Mouse (Mus musculus) layer of hippocampus, adult 2 months (tissue): ENCODE data around the gene Adrm1. TPM values are rescaled to one million over a fixed set of nuclear protein-coding genes. Genes with fewer than 3 reads are reported as not detected.
A peak's percentile ranks its signal among the peaks of the same experiment; 100 is the strongest.
"Not testable (repeated sequence)": the region's sequence is repeated elsewhere in the genome, so short reads cannot be mapped to it uniquely, and the experiment has no call there.

ENCODE experiments used
- DNase-seq, 2 experiments: peaks; one replicate each; pipeline ENCODE4 v3.0.0; 2022; ENCODE audit warnings: low spot score in 2 of 2
- H3K27ac ChIP-seq: fragments of 200-600 bp; 2 replicates; pipeline ENCODE4 v1.8.1; 2022
- H3K4me3 ChIP-seq: fragments of 200-600 bp; 2 replicates; pipeline ENCODE4 v1.8.1; 2022; ENCODE audit warnings: mild to moderate bottlenecking
- CTCF ChIP-seq: fragments of 200-600 bp; conservative IDR thresholded peaks from 2 replicates; pipeline ENCODE4 v1.8.1; 2022; ENCODE audit warnings: antibody characterized with exemption, mild to moderate bottlenecking, moderate library complexity
- total RNA-seq, 2 experiments: library from RNA; stranded (reverse); gene quantifications; 2 replicates each; pipeline ENCODE4 v1.2.3; 2021

The Adrm1 gene
- total RNA-seq, 2 experiments from 2014 or later, result 105 to 108 TPM

DNA sequence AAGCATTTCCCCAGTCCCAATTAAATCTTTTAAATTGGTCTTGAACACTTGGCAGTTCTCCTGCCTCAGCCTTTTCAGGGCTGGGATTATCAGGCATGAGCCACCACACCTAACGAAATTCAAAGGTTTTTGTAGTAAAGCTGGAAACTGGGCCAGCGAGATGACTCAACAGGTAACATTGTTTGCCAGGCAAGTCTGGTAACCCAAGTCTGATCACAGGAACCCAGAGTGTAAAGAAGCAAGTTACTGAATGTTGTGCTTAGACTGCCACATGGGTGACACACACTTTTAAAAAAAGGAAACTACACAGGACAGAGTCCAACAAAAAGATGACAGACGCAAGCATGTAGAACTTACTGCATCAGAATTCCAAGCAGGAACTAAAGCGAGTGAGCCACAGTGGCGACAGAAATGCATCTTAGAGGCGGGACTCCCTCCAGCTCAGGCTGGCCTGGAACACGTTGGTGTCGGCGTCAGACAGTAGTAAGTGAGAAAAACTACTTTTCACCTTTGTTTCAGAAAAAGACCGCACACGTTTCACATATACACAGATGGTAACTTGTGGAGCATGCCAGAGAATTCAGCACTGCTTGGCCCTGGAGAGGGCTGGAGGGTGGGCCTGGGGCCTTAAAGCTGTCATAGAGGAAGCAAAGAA, 1.0 kb upstream of the Adrm1 start:
- TF ChIP-seq CTCF, result no peak
- Histone ChIP-seq H3K27ac (peak overlapping the region; percentile 98), H3K4me3 (no peak overlapping the region)
- DNase-seq, result no peak

DNA sequence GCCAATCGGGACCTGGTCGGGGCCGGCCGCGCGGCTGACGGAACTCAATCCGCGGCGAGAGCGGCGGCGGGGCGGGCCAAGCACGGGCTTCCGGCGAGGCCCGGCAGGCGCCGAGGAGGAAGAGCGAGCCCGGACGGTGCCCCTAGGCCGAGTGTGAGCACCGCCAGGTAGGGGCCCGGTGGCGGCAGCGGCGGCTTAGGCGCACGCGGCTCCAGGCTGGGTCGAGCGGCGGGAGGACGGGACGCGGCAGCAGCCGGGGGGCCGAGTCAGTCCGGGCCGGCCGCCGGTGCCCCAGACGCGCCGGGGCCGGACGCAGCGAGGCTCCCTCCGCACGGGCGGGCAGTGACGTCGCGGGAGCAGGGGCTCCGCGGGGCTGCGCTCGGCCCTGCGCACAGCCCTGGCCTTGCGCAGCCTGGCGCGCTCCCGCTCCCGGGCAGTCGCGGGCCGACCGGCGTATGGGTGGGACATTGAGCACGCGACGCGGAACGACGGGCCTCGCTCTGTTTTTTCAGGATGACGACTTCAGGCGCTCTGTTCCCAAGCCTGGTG, 311 bp downstream of the Adrm1 start:
- no peak; the same call in none of the 2 replicates for TF ChIP-seq CTCF
- peak overlapping the region; percentile 61 for H3K4me3 ChIP-seq
- DNase-seq, result peak in 1 of 2 experiments; percentile 32
- H3K27ac ChIP-seq, result peak overlapping the region; percentile 98

DNA sequence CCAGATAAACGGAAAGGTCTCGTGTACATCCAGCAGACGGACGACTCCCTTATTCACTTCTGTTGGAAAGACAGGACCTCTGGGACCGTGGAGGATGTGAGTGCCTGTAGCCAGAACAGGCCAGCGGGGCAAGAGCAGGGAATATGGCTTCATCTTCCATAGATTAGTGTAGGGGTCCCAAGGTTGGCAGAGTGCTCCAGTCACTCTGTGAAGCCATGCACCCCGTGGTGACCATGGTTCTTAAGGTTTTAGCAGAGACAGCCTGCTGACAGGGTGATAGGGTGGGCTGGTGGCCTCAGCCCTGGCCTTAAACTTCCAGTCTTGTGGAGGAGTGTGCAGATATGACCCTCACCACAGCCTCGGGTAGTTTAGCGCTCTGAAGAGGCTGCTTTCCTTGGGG, 867 bp downstream of the Adrm1 start:
- no peak for TF ChIP-seq CTCF
- peak overlapping the region; percentile 98 for H3K27ac ChIP-seq
- no peak for DNase-seq
- H3K4me3 ChIP-seq, result peak overlapping the region; percentile 61

DNA sequence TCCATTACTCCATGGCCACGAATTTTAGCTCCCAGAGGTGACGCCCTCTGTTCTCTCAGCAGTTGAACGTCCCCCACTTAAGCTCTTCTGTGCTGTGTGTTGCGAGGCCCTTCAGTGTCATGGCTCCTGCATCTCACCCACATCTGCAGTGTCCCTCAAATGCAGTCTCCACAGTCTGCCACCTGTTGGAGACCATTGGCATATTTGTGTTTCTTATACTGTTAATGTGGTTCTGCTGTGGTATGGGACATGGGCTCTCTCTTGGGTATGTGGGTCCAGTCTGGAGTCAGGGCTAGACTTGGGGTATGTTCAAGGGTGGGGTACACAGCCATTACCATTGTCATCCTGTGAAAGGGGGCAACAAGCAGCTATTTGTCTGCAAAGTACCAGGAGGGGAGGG, 1.9 kb downstream of the Adrm1 start:
- Histone ChIP-seq H3K27ac (no peak overlapping the region), H3K4me3 (peak overlapping the region; percentile 61)
- peak; percentile 60 for TF ChIP-seq CTCF
- no peak for DNase-seq

DNA sequence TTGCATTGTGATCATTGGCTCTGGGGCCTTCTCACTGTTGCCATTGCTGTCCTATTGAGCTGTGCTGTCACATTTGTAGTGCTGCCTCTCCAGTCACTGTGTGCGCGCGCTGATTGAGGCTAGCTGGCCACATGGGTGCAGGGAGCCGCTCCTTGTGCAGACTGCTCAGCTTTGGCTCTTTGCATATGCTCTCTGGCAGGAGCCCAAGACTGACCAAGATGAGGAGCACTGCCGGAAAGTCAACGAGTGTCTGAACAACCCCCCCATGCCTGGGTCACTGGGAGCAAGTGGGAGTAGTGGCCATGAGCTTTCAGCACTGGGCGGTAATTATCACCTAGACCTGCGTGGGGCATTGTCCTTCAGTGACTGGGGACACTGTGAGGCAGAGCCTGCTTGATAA, 2.4 kb downstream of the Adrm1 start:
- H3K27ac ChIP-seq, DNase-seq, H3K4me3 ChIP-seq: not testable (repeated sequence)

DNA sequence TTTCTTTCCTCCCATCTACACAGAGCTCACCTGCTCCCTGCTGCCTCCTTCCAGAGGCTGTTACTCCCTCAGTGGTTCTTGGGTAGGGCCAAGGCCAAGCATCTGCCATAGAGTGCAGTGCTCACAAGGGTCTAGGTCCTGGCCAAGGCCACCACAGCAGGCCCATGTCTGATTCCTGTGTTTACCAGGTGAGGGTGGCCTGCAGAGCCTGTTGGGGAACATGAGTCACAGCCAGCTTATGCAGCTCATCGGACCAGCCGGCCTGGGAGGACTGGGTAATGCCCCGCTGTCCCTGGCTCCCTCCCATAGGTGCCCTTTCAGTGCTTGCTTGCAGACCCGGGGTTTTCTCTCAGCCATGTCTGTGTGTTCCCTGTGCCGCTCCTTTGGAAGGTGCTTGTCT, 2.8 kb downstream of the Adrm1 start:
- DNase-seq, result no peak
- Histone ChIP-seq H3K4me3 (no peak overlapping the region), H3K27ac (no peak overlapping the region)
- TF ChIP-seq CTCF, result no peak

DNA sequence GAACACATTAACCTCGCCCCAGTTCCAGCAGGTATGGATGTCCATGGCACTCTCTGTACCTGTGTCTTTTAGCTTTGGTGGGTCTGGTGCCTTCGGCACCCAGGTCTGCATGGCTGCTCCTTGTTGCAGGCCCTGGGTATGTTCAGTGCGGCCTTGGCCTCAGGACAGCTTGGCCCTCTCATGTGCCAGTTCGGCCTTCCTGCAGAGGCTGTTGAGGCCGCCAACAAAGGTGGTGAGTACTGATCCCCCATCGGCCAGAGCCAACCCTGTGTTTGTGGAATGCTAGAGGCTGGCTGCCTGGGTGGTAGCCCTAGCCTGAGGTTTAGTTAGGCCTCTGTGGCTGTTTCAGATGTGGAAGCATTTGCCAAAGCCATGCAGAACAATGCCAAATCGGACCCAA, 4.4 kb downstream of the Adrm1 start:
- H3K27ac ChIP-seq, result no peak overlapping the region
- no peak for TF ChIP-seq CTCF
- H3K4me3 ChIP-seq, result no peak overlapping the region
- no peak for DNase-seq

DNA sequence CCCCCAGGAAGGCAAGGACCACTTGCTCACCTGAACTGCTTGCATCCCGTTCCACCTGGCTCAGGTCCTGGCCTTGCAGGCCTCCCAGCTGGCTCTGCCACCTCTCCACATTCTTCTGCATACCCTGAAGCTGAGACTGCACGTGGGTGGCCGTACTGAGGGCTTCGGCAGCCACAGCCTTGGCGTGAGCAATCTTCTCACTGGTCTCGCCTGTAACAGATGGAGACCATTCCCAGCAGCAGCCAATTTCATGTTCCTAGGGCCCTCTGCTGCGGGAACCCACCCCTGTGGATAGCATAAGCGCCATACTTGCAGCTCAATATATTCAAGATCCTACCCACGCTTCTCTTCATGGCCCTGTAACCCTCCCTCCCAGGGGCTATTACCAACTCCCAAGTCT, 10.3 kb downstream of the Adrm1 start:
- no peak for TF ChIP-seq CTCF
- H3K27ac ChIP-seq, result no peak overlapping the region
- no peak for DNase-seq
- no peak overlapping the region for H3K4me3 ChIP-seq

DNA sequence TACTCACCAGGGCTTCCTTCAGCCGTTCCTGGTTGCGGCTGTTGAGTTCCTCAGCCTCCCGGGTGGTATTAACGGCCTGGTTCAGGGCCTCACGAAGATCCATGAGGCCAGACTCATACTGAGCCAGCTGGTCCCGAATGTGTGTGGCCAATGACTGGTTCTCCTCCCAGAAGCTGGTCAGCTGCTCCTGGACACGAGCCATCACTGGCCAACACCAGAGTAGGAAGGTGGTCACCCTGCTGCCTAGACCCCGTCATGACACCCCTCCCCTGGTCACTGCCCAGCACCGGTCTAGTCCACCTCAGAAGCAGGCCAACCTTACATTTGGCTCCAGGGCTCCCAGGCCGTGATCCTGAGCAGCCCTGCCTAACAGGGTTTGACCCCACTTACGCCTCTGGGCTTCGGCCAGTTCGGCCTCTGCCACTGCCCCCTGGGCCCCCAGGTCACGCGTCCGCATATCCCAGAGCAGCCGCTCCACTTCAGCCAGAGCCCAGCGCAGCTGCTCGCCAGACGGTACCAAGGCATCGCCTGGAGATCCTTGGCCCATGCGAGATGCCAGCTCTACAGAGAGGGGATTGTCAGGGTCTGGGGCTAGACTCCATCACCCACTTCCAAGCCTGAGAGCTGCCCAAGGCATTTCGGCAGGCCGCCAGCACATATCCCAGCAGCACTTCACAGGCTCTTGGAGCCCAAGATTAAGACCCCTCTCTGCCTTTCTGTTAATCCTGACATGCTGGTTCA, 12.9 kb downstream of the Adrm1 start:
- Histone ChIP-seq H3K27ac (no peak overlapping the region), H3K4me3 (no peak overlapping the region)
- DNase-seq, result no peak
- no peak for TF ChIP-seq CTCF

DNA sequence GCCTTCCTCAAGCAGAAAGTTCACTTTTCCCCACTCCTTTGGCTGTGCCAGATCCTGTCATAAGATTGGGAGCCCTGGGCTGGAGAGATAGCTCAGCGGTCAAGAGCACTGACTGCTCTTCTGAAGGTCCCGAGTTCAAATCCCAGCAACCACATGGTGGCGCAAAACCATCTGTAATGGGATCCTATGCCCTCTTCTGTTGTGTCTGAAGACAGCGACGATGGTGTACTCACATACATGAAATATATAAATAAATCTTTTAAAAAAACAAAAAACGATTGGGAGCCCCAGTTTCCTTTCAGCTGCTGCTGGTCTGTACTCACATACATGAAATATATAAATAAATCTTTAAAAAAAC, 13.4 kb downstream of the Adrm1 start:
- Histone ChIP-seq H3K27ac (no peak overlapping the region), H3K4me3 (no peak overlapping the region)
- DNase-seq, result no peak
- TF ChIP-seq CTCF, result peak; percentile 60

DNA sequence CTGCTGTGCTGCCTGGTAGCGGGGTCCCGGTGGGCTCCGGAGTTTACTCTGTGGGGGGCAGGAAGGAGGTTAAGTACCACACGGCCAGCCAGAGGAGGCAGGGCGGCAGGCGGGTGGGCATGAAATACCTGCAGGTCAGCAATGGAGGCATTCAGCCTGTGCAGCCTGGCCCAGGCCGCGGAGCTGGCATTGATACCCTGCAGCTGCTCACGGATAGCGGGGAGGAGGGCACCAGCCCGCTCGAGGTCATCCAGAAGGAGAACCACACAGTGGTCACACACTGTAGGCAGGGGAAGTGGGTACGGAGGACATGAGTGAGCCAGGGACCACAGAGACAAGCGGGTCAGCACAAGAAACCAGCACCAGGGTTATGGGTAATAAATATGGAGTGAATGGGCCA, 14.4 kb downstream of the Adrm1 start:
- TF ChIP-seq CTCF, result no peak
- no peak overlapping the region for H3K4me3 ChIP-seq
- DNase-seq, result no peak
- no peak overlapping the region for H3K27ac ChIP-seq

DNA sequence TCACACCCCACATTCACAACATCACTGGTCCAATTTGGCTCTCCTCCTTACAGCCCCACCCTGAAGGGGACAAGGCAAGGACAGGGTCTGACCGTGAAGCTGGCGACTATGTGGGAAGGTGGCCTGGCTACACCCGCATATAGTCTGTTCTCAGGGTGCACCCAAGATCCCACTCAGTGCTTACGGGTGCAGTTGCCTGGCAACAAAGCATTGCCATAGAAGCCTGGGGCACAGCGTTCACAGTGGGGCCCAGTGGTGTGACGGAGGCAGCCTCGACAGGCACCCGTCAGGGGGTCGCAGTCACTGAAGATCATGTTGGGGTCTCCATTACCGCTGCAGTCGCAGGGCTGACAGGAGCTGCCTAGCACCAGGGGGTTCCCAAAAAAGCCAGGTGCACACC, 16.1 kb downstream of the Adrm1 start:
- no peak for DNase-seq
- no peak for TF ChIP-seq CTCF
- Histone ChIP-seq H3K27ac (peak overlapping the region; percentile 62), H3K4me3 (no peak overlapping the region)

DNA sequence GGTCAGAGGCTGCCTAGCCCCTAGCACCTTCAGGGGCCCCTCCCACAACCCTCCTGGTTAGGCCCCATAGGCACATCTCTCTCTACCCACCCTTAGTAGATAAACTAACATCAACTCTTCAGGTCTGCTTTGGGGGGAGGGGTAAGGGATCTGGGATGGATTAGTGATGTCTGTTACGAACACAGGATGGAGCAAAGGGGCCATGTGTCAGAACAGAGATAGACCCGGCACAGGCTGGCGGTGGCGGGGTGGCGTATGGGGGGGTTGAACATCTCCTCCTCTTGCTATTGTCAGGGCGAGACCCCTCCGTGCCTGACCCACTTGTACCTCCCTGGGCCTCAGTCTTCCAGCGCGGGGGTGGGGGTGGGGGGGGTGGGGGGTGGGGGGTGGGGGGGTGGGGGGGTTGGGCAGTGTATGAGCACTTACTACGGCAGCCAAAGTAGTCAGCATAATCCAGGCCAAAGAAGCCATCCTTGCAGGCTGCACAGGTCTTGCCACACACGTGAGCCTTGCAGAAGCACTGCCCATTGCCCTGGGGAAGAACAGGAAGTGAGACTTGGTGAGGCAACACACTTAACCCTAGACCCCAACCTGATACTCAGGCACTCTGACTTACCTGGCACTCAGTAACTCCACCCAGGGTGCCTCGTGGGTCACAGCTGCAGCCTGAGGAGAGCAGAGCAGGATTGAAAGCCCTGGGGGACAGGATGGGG, 25.5 kb downstream of the Adrm1 start:
- DNase-seq, result no peak
- no peak for TF ChIP-seq CTCF
- Histone ChIP-seq H3K4me3 (no peak overlapping the region), H3K27ac (no peak overlapping the region)
